Mouse (Mus musculus) heart, postnatal 0 days (tissue): ENCODE measurements at regions not wholly inside any gene's neighbourhood (a gene's known extent, or its start where the extent isn't known, plus 50 kb on each side); places are given as distances from the start of the nearest gene placed in this dataset.

Experiments used
- CTCF ChIP-seq: IDR thresholded peaks from 2 replicates; pipeline ENCODE4 v1.5.1; 2016; ENCODE audit warnings: antibody characterized with exemption, control low read depth, low read depth
- EP300 ChIP-seq: IDR thresholded peaks from 2 replicates; pipeline ENCODE4 v1.6.1; 2016; ENCODE audit warnings: antibody characterized with exemption, low read depth

- TF ChIP-seq CTCF: no peak
- TF ChIP-seq EP300: no peak
These were observed 388.9 kb upstream of the Slitrk5 start for GRCm38 (mm10) chr14:111285981-111286380.
